Mouse (Mus musculus) MEL (cell line): Measurements from ENCODE around the gene Lig1. TPM values are rescaled to one million over a fixed set of nuclear protein-coding genes. Genes with fewer than 3 reads are reported as not detected.
A peak's percentile ranks its signal among the peaks of the same experiment; 100 is the strongest.

ENCODE experiments used
- DNase-seq: peaks from one replicate; pipeline ENCODE4 v3.0.0; 2011; ENCODE audit warnings: low read depth, low spot score
- H3K27ac ChIP-seq: 2 replicates; pipeline ENCODE4 v1.5.1; 2012; ENCODE audit warnings: low read depth, mild to moderate bottlenecking, control low read depth, low read length, moderate library complexity; ENCODE audit not compliant: control insufficient read depth
- H3K27me3 ChIP-seq, 2 experiments: fragments of 150-350 bp in 1 of 2; sonication (generic) in 1 of 2; 2 replicates each; pipeline ENCODE4 v1.6.1; 2012; ENCODE audit warnings: low read length in 2 of 2, mild to moderate bottlenecking in 2 of 2, improper control_type of control experiment in 1 of 2, moderate library complexity in 1 of 2; ENCODE audit not compliant: insufficient read depth in 2 of 2, control insufficient read depth in 1 of 2
- H3K36me3 ChIP-seq, 2 experiments: 2 replicates each; pipeline ENCODE4 v1.6.1; 2012 to 2014; ENCODE audit warnings: low read length in 2 of 2, improper control_type of control experiment in 1 of 2, inconsistent platforms in 1 of 2, mild to moderate bottlenecking in 1 of 2; ENCODE audit not compliant: insufficient read depth in 2 of 2, control insufficient read depth in 1 of 2
- H3K4me1 ChIP-seq, 2 experiments: fragments of 150-350 bp in 1 of 2; sonication (generic) in 1 of 2; 2 replicates each; pipeline ENCODE4 v1.6.1; 2012; ENCODE audit warnings: low read length in 2 of 2, improper control_type of control experiment in 1 of 2, mild to moderate bottlenecking in 1 of 2; ENCODE audit not compliant: insufficient read depth in 2 of 2, control insufficient read depth in 1 of 2
- H3K4me3 ChIP-seq, 2 experiments: fragments of 150-350 bp in 1 of 2; sonication (generic) in 1 of 2; 2 replicates each; pipeline ENCODE4 v1.5.1; 2012; ENCODE audit warnings: low read depth in 2 of 2, low read length in 2 of 2, mild to moderate bottlenecking in 2 of 2, moderate library complexity in 2 of 2, control low read depth in 1 of 2, improper control_type of control experiment in 1 of 2; ENCODE audit not compliant: control insufficient read depth in 1 of 2, insufficient read depth in 1 of 2
- H3K79me2 ChIP-seq: 2 replicates; pipeline ENCODE4 v1.6.1; 2012; ENCODE audit warnings: mild to moderate bottlenecking, low read length, moderate library complexity; ENCODE audit not compliant: control insufficient read depth, poor library complexity, insufficient read depth
- H3K9ac ChIP-seq: 2 replicates; pipeline ENCODE4 v1.6.1; 2012; ENCODE audit warnings: low read depth, mild to moderate bottlenecking, control low read depth, low read length, moderate library complexity; ENCODE audit not compliant: control insufficient read depth, poor library complexity, severe bottlenecking
- H3K9me3 ChIP-seq: fragments of 150-350 bp; sonication (generic); replicated peaks from 2 replicates; pipeline ENCODE4 v1.6.1; 2012; ENCODE audit warnings: mild to moderate bottlenecking, low read length, improper control_type of control experiment, moderate library complexity; ENCODE audit not compliant: insufficient read depth
- BHLHE40 ChIP-seq: IDR thresholded peaks from 2 replicates; pipeline ENCODE4 v1.6.1; 2012; ENCODE audit warnings: low read depth, mild to moderate bottlenecking, inconsistent platforms, low read length, improper control_type of control experiment, borderline replicate concordance
- CHD1 ChIP-seq: IDR thresholded peaks from 2 replicates; pipeline ENCODE4 v1.6.1; 2012; ENCODE audit warnings: low read depth, mild to moderate bottlenecking, inconsistent platforms, low read length, improper control_type of control experiment
- CTCF ChIP-seq, 3 experiments: IDR thresholded peaks in 2 of 3; conservative IDR thresholded peaks in 1 of 3; 2 replicates each; pipeline ENCODE4 v1.5.1; 2011 to 2012; ENCODE audit warnings: low read length in 3 of 3, low read depth in 2 of 3, mild to moderate bottlenecking in 2 of 3, improper control_type of control experiment in 1 of 3, inconsistent platforms in 1 of 3, mixed read lengths in 1 of 3, moderate library complexity in 1 of 3; ENCODE audit not compliant: control insufficient read depth in 1 of 3, insufficient read depth in 1 of 3, poor library complexity in 1 of 3, severe bottlenecking in 1 of 3
- E2F4 ChIP-seq: IDR thresholded peaks from 2 replicates; pipeline ENCODE4 v1.6.1; 2011; ENCODE audit warnings: low read depth, low read length, improper control_type of control experiment, borderline replicate concordance
- ETS1 ChIP-seq: IDR thresholded peaks from 2 replicates; pipeline ENCODE4 v1.6.1; 2012; ENCODE audit warnings: low read depth, mild to moderate bottlenecking, inconsistent platforms, low read length, improper control_type of control experiment, moderate library complexity
- GATA1 ChIP-seq: IDR thresholded peaks from 2 replicates; pipeline ENCODE4 v1.6.1; 2011; ENCODE audit warnings: low read depth, low read length, improper control_type of control experiment
- JUND ChIP-seq: IDR thresholded peaks from 2 replicates; pipeline ENCODE4 v1.6.1; 2011; ENCODE audit warnings: low read depth, mild to moderate bottlenecking, improper control_type of control experiment, low read length
- MEF2A ChIP-seq: IDR thresholded peaks from 2 replicates; pipeline ENCODE4 v1.6.1; 2014; ENCODE audit warnings: low read depth, mild to moderate bottlenecking, inconsistent platforms, low read length, improper control_type of control experiment; ENCODE audit not compliant: poor library complexity, insufficient replicate concordance, severe bottlenecking; ENCODE audit errors: extremely low read depth
- MYC ChIP-seq: IDR thresholded peaks from 2 replicates; pipeline ENCODE4 v1.6.1; 2011; ENCODE audit warnings: low read depth, mild to moderate bottlenecking, low read length, improper control_type of control experiment, moderate library complexity
- POLR2AphosphoS2 ChIP-seq: IDR thresholded peaks from 2 replicates; pipeline ENCODE4 v1.6.1; 2011; ENCODE audit warnings: low read length, improper control_type of control experiment
- POLR2AphosphoS5 ChIP-seq: IDR thresholded peaks from 2 replicates; pipeline ENCODE4 v1.6.1; 2012; ENCODE audit warnings: low read depth, borderline replicate concordance, mild to moderate bottlenecking, inconsistent platforms, low read length, moderate library complexity, mixed read lengths
- RAD21 ChIP-seq: IDR thresholded peaks from 2 replicates; pipeline ENCODE4 v1.6.1; 2011; ENCODE audit warnings: mild to moderate bottlenecking, low read depth, low read length, improper control_type of control experiment
- RCOR1 ChIP-seq: IDR thresholded peaks from 2 replicates; pipeline ENCODE4 v1.6.1; 2012; ENCODE audit warnings: low read depth, mild to moderate bottlenecking, inconsistent platforms, low read length, improper control_type of control experiment
- SMC3 ChIP-seq: IDR thresholded peaks from 2 replicates; pipeline ENCODE4 v1.6.1; 2011; ENCODE audit warnings: low read depth, low read length, improper control_type of control experiment
- TAL1 ChIP-seq: IDR thresholded peaks from 2 replicates; pipeline ENCODE4 v1.6.1; 2012; ENCODE audit warnings: mild to moderate bottlenecking, inconsistent platforms, low read length, moderate library complexity, mixed read lengths
- TCF12 ChIP-seq: IDR thresholded peaks from 2 replicates; pipeline ENCODE4 v1.6.1; 2014; ENCODE audit warnings: low read depth, mild to moderate bottlenecking, inconsistent platforms, low read length, improper control_type of control experiment, moderate library complexity
- ZC3H11A ChIP-seq: IDR thresholded peaks from 2 replicates; pipeline ENCODE4 v1.6.1; 2012; ENCODE audit warnings: low read depth, mild to moderate bottlenecking, inconsistent platforms, low read length, improper control_type of control experiment
- ZKSCAN1 ChIP-seq: IDR thresholded peaks from 2 replicates; pipeline ENCODE4 v1.6.1; 2012; ENCODE audit warnings: low read depth, mild to moderate bottlenecking, inconsistent platforms, low read length, improper control_type of control experiment, moderate library complexity
- ZMIZ1 ChIP-seq: IDR thresholded peaks from 2 replicates; pipeline ENCODE4 v1.6.1; 2012; ENCODE audit warnings: low read depth, mild to moderate bottlenecking, inconsistent platforms, low read length, improper control_type of control experiment, moderate library complexity
- ZNF384 ChIP-seq: IDR thresholded peaks from 2 replicates; pipeline ENCODE4 v1.6.1; 2012; ENCODE audit warnings: low read depth, mild to moderate bottlenecking, inconsistent platforms, low read length, improper control_type of control experiment
- polyA plus RNA-seq, 2 experiments: library from polyadenylated mRNA; stranded (reverse) in 1 of 2; unstranded in 1 of 2; fragments of >175 nt in 1 of 2; fragments of >200 nt in 1 of 2; gene quantifications; 2 replicates each; pipeline versions ENCODE4 v1.2.1 to v1.2.4; 2012; ENCODE audit warnings: low replicate concordance in 2 of 2, low read depth in 1 of 2; ENCODE audit not compliant: insufficient read length in 2 of 2, insufficient read depth in 1 of 2, missing spikeins in 1 of 2
- total RNA-seq: library from RNA; depleted of rRNA; stranded (reverse); fragments of 300-350 nt; gene quantifications from 2 replicates; pipeline ENCODE4 v1.2.3, GENCODE M21; 2012

Gene Lig1
- total and polyA plus RNA-seq, 3 experiments: 63.1 to 570 (median 187) TPM

DNA sequence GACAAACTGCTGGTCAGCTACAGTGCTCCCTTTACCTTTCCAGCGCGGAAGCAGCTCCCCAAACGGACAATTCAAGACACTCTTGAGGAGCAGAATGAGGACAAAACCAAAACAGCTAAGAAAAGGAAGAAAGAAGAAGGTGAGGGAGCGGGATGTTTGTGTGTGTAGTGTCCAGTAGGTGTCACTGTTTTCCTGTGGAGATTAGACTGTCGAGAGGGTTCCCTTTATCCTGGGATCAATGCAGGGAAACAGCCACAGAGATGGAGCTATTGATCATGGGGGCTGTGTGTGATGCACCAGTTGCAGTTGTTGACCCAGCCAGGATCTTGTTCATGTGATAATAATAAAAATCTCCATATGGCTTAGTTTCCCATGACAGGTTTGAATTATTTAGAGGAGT, 11.5 kb downstream of the Lig1 start:
- Histone ChIP-seq H3K9ac (no peak overlapping the region), H3K4me3 (no peak overlapping the region), H3K79me2 (no peaks in the 10 kb centered on the region), H3K27me3 (no peaks in the 10 kb centered on the region), H3K9me3 (no peaks in the 10 kb centered on the region), H3K27ac (no peak overlapping the region), H3K36me3 (peaks cover 4 to 12% of the 10 kb centered on the region in 2 experiments; a peak in 3 of 4 replicates), H3K4me1 (no peaks in the 10 kb centered on the region)
- peak; percentile 52 for DNase-seq
- no peak for TF ChIP-seq ZNF384
- TF ChIP-seq ZKSCAN1: no peak
- TF ChIP-seq RAD21: peak; percentile 60
- no peak for TF ChIP-seq TCF12
- TF ChIP-seq JUND: no peak
- TF ChIP-seq ZC3H11A: peak; percentile 21; the same call in 1 of the 2 replicates
- peak; percentile 51 for TF ChIP-seq SMC3
- no peak for TF ChIP-seq E2F4
- TF ChIP-seq TAL1: no peak
- TF ChIP-seq GATA1: no peak
- peak; percentile 53 to 65 (median 58) for TF ChIP-seq CTCF (IDR thresholded peaks at IDR 0.05 in 2 of 3, conservative IDR thresholded peaks at IDR 0.05 in 1 of 3; ENCODE audit: control insufficient read depth in 1 of 3, insufficient read depth in 1 of 3, low read depth in 2 of 3, low read length in 3 of 3, poor library complexity in 1 of 3, severe bottlenecking in 1 of 3)
- no peak for TF ChIP-seq POLR2AphosphoS2
- TF ChIP-seq, all 39 proteins: peak for 4

DNA sequence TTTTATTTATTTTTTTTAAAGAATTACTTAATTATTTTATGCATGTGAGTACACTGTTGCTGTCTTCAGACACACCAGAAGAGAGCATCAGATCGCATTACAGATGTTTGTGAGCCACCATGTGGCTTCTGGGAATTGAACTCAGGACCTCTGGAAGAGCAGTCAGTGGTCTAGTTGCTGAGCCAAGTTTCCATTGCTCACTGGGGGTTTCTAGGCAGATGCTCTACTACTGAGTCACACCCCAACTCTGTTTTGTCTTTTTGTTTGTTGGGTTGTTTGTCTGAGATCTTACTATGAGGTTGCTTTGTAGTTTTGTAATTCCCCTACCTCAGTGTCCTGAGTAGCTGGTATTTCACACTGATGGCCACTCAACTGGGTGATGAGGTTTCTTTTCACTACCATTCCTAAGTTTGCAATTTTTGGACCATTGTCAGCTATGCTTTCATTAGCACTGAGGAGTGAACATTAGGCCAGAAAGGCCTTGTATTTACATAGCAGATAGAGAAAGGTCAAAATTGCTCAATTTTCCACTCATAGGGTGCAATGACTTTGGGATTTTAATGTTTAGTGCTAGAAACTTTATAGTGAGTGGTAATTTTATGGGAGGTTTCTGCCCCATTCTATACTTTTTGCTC, 13.1 kb downstream of the Lig1 start:
- Histone ChIP-seq H3K36me3 (peaks cover 11 to 13% of the 10 kb centered on the region in 2 experiments; a peak in 3 of 4 replicates), H3K9ac (no peak overlapping the region), H3K4me1 (peaks cover 2 to 11% of the 10 kb centered on the region in 2 experiments; a peak in 3 of 4 replicates), H3K27me3 (no peaks in the 10 kb centered on the region), H3K27ac (no peak overlapping the region), H3K79me2 (no peaks in the 10 kb centered on the region), H3K9me3 (no peaks in the 10 kb centered on the region), H3K4me3 (no peak overlapping the region)
- no peak for DNase-seq
- TF ChIP-seq ZKSCAN1: no peak
- TF ChIP-seq ZMIZ1: no peak
- TF ChIP-seq RCOR1: no peak
- no peak for TF ChIP-seq CHD1
- TF ChIP-seq ZC3H11A: no peak
- no peak for TF ChIP-seq POLR2AphosphoS5
- no peak for TF ChIP-seq MYC
- no peak for TF ChIP-seq MEF2A
- no peak for TF ChIP-seq CTCF (IDR thresholded peaks at IDR 0.05 in 2 of 3, conservative IDR thresholded peaks at IDR 0.05 in 1 of 3; ENCODE audit: control insufficient read depth in 1 of 3, insufficient read depth in 1 of 3, low read depth in 2 of 3, low read length in 3 of 3, poor library complexity in 1 of 3, severe bottlenecking in 1 of 3)
- TF ChIP-seq BHLHE40: no peak
- TF ChIP-seq ETS1: no peak
